Mouse (Mus musculus): ENCODE results near the gene Ankrd34a. TPM values are rescaled to one million over a fixed set of nuclear protein-coding genes. Genes with fewer than 3 reads are reported as not detected.

Gene Ankrd34a
- polyA plus RNA-seq, 1 experiment from 2014 or later, result 0.15 TPM

DNA sequence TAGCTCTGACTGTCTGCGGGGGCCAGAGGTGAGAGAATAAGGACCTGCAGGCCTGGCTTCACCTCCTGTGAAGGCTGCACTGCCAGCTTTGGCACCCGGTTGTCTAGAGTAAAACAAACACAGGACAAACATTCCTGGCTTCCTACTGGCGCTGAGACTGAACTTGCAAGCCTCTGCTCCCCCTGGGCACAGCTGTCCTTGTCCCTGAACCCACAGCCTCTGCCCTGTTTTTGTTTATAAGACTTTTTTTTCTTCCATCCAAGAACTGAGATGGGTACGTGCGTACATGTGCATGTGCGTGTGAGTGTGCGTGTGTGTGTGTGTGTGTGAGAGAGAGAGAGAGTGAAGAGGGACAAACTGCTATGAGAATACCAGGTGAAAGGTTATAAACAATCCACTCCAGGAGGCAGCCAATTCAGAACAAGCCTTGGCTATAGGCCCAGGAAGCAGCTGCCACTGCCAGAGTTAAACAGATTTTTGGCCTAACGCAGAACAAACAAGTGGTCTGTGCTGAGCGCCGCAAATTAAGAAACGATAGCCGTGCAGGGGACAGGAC lies 41.3 kb upstream of the Ankrd34a start:
- Histone ChIP-seq H3K9ac (ENCODE audit: low read depth, low read length) (no peak overlapping the region), H3K9me3 (replicated peaks; ENCODE audit: control insufficient read depth, low read length) (no peaks in the 10 kb centered on the region), H3K4me2 (ENCODE audit: low read depth, low read length) (no peak overlapping the region), H3K27me3 (ENCODE audit: control insufficient read depth, insufficient read depth, low read depth, low read length) (no peaks in the 10 kb centered on the region), H3K27ac (ENCODE audit: low read length) (peak overlapping the region; percentile 62), H3K4me1 (ENCODE audit: control insufficient read depth, low read depth, low read length) (peaks cover 20% of the 10 kb centered on the region), H3K36me3 (ENCODE audit: control insufficient read depth, insufficient read depth) (peaks cover 7% of the 10 kb centered on the region), H3K4me3 (ENCODE audit: low read depth, low read length) (no peak overlapping the region)
- WGBS (ENCODE audit: insufficient replicate concordance), result 71% methylated on average over 12 of the region's 12 CpGs
- peak; percentile 11 for ATAC-seq (ENCODE audit: low read depth)

DNA sequence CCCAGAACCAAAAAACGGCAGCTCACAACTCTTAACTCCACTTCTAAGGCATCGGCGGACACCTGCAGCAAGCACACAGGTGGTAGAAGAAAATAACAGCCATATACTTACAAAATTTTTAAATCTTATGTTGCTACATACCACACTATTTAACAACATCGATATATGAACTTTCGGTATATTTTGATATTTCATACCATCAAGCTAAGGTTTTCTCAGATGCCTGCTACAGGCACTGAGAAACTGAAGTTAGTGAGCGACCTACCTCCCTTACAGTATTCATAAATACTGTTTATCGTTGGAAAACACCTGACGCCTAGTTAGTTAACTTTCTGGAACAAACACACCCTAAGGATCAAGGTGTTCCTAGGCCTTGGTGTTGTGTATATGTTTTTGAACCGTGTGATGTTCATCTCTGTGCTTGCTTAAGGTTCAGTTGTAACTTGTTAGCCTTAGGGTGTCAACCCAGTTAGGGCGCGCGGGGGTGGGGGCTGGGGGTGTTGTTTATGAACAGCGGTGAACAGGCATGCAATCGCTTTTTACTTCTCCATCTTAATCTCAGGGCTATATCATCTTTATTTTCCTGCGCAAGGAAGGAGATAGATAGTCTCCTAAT lies 40.3 kb upstream of the Ankrd34a start:
- Histone ChIP-seq H3K27ac (ENCODE audit: low read length) (no peak overlapping the region), H3K4me1 (ENCODE audit: control insufficient read depth, low read depth, low read length) (peaks cover 26% of the 10 kb centered on the region), H3K9me3 (replicated peaks; ENCODE audit: control insufficient read depth, low read length) (no peaks in the 10 kb centered on the region), H3K9ac (ENCODE audit: low read depth, low read length) (no peak overlapping the region; the same call in 1 of the 2 replicates), H3K27me3 (ENCODE audit: control insufficient read depth, insufficient read depth, low read depth, low read length) (no peaks in the 10 kb centered on the region), H3K4me3 (ENCODE audit: low read depth, low read length) (peak overlapping the region; percentile 66), H3K36me3 (ENCODE audit: control insufficient read depth, insufficient read depth) (peaks cover 17% of the 10 kb centered on the region), H3K4me2 (ENCODE audit: low read depth, low read length) (peak overlapping the region; percentile 95)
- ATAC-seq (ENCODE audit: low read depth), result no peak
- 58% methylated on average over 15 of the region's 15 CpGs for WGBS (ENCODE audit: insufficient replicate concordance)

DNA sequence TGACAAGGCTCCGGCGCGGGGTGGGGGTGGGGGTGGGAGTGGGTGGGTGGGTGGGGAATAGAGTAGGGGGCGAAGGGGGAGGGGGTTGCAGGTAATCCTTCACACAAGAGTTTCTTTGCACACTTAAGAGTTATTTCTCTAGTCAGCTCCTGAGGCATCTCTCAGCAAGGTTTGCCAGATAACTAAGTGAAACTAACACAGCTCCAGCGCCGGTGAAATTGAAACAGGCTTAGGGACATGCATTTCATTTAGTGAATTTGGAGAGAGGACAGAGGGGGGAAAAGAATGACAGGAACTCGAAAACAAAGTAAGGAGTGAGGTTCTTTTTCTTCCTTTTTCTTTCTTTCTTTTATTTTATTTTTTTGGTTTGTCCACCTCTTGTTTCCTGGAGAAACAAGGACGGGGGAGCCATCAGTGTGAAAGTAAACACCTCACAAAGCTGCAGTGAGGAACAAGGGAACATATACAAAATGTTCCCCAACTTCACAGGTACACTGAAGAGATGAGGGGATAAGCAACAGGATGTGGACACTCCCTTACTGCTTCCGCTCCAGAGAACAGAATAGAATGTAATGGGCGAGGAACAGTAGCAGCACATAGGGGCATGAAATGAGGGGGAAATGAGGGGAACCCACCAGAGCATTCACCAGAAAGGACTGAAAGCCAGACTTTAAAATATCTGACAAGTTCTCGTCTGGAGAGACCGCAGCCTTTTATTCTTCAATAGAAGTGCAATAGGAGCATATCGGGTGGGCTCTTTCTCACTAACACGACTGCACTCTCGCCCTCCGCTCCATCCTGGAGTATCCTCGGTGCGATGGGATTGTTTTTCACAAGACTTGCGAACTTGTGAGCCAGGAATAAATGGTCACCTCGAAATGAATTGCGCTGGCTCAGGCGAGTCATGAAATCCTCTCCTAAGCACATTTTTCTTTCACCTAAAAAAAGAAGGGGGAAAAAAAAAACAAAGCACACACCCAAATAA lies 39.5 kb upstream of the Ankrd34a start:
- WGBS (ENCODE audit: insufficient replicate concordance), result 2% methylated on average over 22 of the region's 22 CpGs
- peaks cover 21% of the 10 kb centered on the region for H3K36me3 ChIP-seq (ENCODE audit: control insufficient read depth, insufficient read depth)
- ATAC-seq (ENCODE audit: low read depth), result no peak
- no peaks in the 10 kb centered on the region for H3K9me3 ChIP-seq (replicated peaks; ENCODE audit: control insufficient read depth, low read length)
- no peaks in the 10 kb centered on the region for H3K27me3 ChIP-seq (ENCODE audit: control insufficient read depth, insufficient read depth, low read depth, low read length)
- H3K27ac ChIP-seq (ENCODE audit: low read length), result peak overlapping the region; percentile 78
- H3K9ac ChIP-seq (ENCODE audit: low read depth, low read length), result peak overlapping the region; percentile 81
- peaks cover 30% of the 10 kb centered on the region for H3K4me1 ChIP-seq (ENCODE audit: control insufficient read depth, low read depth, low read length)
- H3K4me2 ChIP-seq (ENCODE audit: low read depth, low read length), result peak overlapping the region; percentile 95
- H3K4me3 ChIP-seq (ENCODE audit: low read depth, low read length), result peak overlapping the region; percentile 66

DNA sequence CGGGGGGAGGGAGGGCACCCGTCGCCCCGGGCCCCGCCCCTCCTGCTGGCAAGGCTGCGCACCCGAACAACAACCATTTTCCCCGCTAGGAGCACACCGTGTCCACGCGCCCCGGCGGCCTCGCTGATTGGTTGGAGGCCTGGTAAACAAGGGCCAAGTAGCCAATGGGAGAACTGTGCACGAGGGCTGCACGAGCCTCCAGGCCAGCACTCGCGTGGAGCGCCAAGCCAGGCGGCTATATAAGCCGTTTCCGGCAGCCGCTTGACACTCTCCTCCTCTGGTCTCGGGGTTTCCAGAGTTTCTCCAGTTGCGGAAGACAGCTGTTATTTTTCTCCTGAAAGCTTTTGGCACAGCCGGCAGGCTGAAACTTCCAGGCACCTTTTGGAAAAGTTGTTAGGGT lies 38.7 kb upstream of the Ankrd34a start, which contains the start of gene Txnip:
Gene Txnip, plus strand, starts transcription at position 264 of the 400 bp plus-strand sequence.
- peaks cover 30% of the 10 kb centered on the region for H3K4me1 ChIP-seq (ENCODE audit: control insufficient read depth, low read depth, low read length)
- no peaks in the 10 kb centered on the region for H3K9me3 ChIP-seq (replicated peaks; ENCODE audit: control insufficient read depth, low read length)
- no peaks in the 10 kb centered on the region for H3K27me3 ChIP-seq (ENCODE audit: control insufficient read depth, insufficient read depth, low read depth, low read length)
- H3K4me3 ChIP-seq (ENCODE audit: low read depth, low read length), result peak within 1 kb of the TSS; percentile 66
- WGBS (ENCODE audit: insufficient replicate concordance), result under 1% methylated on average over 26 of the region's 26 CpGs
- peak within 1 kb of the TSS; percentile 78 for H3K27ac ChIP-seq (ENCODE audit: low read length)
- H3K9ac ChIP-seq (ENCODE audit: low read depth, low read length), result peak within 1 kb of the TSS; percentile 81
- peak within 1 kb of the TSS; percentile 95 for H3K4me2 ChIP-seq (ENCODE audit: low read depth, low read length)
- H3K36me3 ChIP-seq (ENCODE audit: control insufficient read depth, insufficient read depth), result peaks cover 21% of the 10 kb centered on the region
- ATAC-seq (ENCODE audit: low read depth), result peak; percentile 99

DNA sequence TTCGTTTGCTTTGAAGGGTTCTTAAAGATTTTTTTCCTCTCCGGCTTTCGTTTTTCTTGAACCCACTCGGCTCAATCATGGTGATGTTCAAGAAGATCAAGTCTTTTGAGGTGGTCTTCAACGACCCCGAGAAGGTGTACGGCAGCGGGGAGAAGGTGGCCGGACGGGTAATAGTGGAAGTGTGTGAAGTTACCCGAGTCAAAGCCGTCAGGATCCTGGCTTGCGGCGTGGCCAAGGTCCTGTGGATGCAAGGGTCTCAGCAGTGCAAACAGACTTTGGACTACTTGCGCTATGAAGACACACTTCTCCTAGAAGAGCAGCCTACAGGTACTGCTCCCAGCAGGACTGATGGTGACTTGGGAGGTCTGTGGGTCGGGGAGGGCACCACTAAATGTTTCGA lies 38.3 kb upstream of the Ankrd34a start:
- no peaks in the 10 kb centered on the region for H3K9me3 ChIP-seq (replicated peaks; ENCODE audit: control insufficient read depth, low read length)
- peak overlapping the region; percentile 70 for H3K9ac ChIP-seq (ENCODE audit: low read depth, low read length)
- H3K36me3 ChIP-seq (ENCODE audit: control insufficient read depth, insufficient read depth), result peaks cover 21% of the 10 kb centered on the region
- ATAC-seq (ENCODE audit: low read depth), result peak; percentile 2
- H3K4me1 ChIP-seq (ENCODE audit: control insufficient read depth, low read depth, low read length), result peaks cover 30% of the 10 kb centered on the region
- H3K4me3 ChIP-seq (ENCODE audit: low read depth, low read length), result peak overlapping the region; percentile 66
- under 1% methylated on average over 17 of the region's 17 CpGs for WGBS (ENCODE audit: insufficient replicate concordance)
- no peaks in the 10 kb centered on the region for H3K27me3 ChIP-seq (ENCODE audit: control insufficient read depth, insufficient read depth, low read depth, low read length)
- H3K27ac ChIP-seq (ENCODE audit: low read length), result peak overlapping the region; percentile 78
- peak overlapping the region; percentile 95 for H3K4me2 ChIP-seq (ENCODE audit: low read depth, low read length)

DNA sequence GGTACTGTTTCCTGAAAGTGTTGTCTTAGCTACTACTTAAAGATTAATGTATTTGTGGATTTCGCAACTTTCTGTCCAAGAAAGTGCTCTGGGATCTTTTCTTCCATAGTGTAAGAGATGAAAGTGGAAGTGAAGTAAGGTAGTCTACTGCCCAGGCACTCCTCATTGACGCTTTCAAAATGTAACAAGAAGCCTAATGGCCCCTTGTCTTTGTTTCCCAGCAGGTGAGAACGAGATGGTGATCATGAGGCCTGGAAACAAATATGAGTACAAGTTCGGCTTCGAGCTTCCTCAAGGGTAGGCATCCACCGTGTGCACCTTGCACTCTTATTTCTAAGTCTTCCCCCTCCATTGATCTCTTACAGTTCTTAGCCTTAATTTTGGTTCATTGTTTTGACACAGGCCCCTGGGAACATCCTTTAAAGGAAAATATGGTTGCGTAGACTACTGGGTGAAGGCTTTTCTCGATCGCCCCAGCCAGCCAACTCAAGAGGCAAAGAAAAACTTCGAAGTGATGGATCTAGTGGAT lies 37.7 kb upstream of the Ankrd34a start:
- Histone ChIP-seq H3K4me2 (ENCODE audit: low read depth, low read length) (peak overlapping the region; percentile 95), H3K27ac (ENCODE audit: low read length) (peak overlapping the region; percentile 78), H3K9me3 (replicated peaks; ENCODE audit: control insufficient read depth, low read length) (no peaks in the 10 kb centered on the region), H3K9ac (ENCODE audit: low read depth, low read length) (peak overlapping the region; percentile 70), H3K4me3 (ENCODE audit: low read depth, low read length) (peak overlapping the region; percentile 66), H3K27me3 (ENCODE audit: control insufficient read depth, insufficient read depth, low read depth, low read length) (no peaks in the 10 kb centered on the region), H3K36me3 (ENCODE audit: control insufficient read depth, insufficient read depth) (peaks cover 21% of the 10 kb centered on the region), H3K4me1 (ENCODE audit: control insufficient read depth, low read depth, low read length) (peaks cover 32% of the 10 kb centered on the region)
- 14% methylated on average over 10 of the region's 10 CpGs for WGBS (ENCODE audit: insufficient replicate concordance)
- no peak for ATAC-seq (ENCODE audit: low read depth)

DNA sequence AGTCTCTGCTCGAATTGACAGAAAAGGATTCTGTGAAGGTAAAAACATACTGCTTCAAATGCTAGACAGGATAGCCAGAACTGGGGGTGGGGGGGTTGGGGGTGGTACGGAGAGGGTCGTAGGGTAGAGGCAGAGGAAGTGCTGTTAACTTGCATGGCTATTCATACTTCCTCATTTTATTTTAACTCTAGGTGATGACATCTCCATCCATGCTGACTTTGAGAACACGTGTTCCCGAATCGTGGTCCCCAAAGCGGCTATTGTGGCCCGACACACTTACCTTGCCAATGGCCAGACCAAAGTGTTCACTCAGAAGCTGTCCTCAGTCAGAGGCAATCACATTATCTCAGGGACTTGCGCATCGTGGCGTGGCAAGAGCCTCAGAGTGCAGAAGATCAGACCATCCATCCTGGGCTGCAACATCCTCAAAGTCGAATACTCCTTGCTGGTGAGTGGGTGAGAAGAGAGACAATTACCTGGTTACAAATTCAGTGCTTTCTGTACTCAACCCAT lies 37.0 kb upstream of the Ankrd34a start:
- ATAC-seq (ENCODE audit: low read depth), result no peak
- Histone ChIP-seq H3K9me3 (replicated peaks; ENCODE audit: control insufficient read depth, low read length) (no peaks in the 10 kb centered on the region), H3K9ac (ENCODE audit: low read depth, low read length) (peak overlapping the region; percentile 70), H3K27me3 (ENCODE audit: control insufficient read depth, insufficient read depth, low read depth, low read length) (no peaks in the 10 kb centered on the region), H3K4me1 (ENCODE audit: control insufficient read depth, low read depth, low read length) (peaks cover 39% of the 10 kb centered on the region), H3K4me3 (ENCODE audit: low read depth, low read length) (peak overlapping the region; percentile 66), H3K27ac (ENCODE audit: low read length) (peak overlapping the region; percentile 29; the same call in 1 of the 2 replicates), H3K36me3 (ENCODE audit: control insufficient read depth, insufficient read depth) (peaks cover 21% of the 10 kb centered on the region), H3K4me2 (ENCODE audit: low read depth, low read length) (peak overlapping the region; percentile 95)
- WGBS (ENCODE audit: insufficient replicate concordance), result 11% methylated on average over 12 of the region's 12 CpGs

DNA sequence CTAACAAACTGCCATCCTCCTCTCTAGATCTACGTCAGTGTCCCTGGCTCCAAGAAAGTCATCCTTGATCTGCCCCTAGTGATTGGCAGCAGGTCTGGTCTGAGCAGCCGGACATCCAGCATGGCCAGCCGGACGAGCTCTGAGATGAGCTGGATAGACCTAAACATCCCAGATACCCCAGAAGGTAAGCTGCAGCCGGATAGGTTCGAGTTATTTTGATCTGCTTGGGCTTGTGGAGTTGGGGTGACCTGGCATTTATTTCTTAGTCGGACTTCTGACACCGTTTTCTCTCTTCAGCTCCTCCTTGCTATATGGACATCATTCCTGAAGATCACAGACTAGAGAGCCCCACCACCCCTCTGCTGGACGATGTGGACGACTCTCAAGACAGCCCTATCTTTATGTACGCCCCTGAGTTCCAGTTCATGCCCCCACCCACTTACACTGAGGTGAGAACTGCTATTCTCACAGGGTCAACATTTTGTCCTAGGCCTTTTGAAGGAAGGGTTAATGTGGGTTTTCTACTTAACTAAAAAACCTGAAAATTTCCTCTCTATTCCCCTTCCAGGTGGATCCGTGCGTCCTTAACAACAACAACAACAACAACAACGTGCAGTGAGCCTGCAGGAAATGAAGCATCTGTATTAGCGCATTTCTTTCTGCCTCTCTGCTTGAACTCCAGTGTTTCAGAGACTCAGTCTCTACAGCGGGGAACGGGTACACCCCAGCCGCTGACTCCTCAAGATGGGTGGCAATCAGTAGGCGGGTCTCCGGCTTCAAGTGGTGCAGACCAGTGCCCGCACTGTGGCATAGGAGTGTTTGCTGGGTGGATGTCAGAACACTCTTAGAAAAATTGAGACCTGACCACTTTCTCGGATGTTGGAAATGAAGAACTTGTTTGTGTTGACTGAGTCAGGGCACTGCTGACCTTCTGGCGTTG lies 36.3 kb upstream of the Ankrd34a start:
- no peak for ATAC-seq (ENCODE audit: low read depth)
- Histone ChIP-seq H3K9me3 (replicated peaks; ENCODE audit: control insufficient read depth, low read length) (no peaks in the 10 kb centered on the region), H3K4me1 (ENCODE audit: control insufficient read depth, low read depth, low read length) (peaks cover 42% of the 10 kb centered on the region)

More for the DNA sequence above, 36.3 kb upstream of the Ankrd34a start:
- Histone ChIP-seq H3K27ac (ENCODE audit: low read length) (peak overlapping the region; percentile 58; the same call in 1 of the 2 replicates), H3K9ac (ENCODE audit: low read depth, low read length) (peak overlapping the region; percentile 70), H3K4me2 (ENCODE audit: low read depth, low read length) (peak overlapping the region; percentile 95), H3K4me3 (ENCODE audit: low read depth, low read length) (peak overlapping the region; percentile 66), H3K27me3 (ENCODE audit: control insufficient read depth, insufficient read depth, low read depth, low read length) (no peaks in the 10 kb centered on the region), H3K36me3 (ENCODE audit: control insufficient read depth, insufficient read depth) (peaks cover 21% of the 10 kb centered on the region)
- 36% methylated on average over 23 of the region's 23 CpGs for WGBS (ENCODE audit: insufficient replicate concordance)
